Mouse (Mus musculus) thymus, adult 2 months (tissue): ENCODE results near the gene Myrip. TPM values are rescaled to one million over a fixed set of nuclear protein-coding genes. Genes with fewer than 3 reads are reported as not detected.
"Not testable (repeated sequence)": the region's sequence is repeated elsewhere in the genome, so short reads cannot be mapped to it uniquely, and the experiment has no call there.

Experiments used
- DNase-seq: peaks from one replicate; pipeline ENCODE4 v3.0.0; 2021
- H3K27ac ChIP-seq: fragments of 200-500 bp; 2 replicates; pipeline ENCODE4 v1.5.1; 2012; ENCODE audit warnings: low read length, control low read depth; ENCODE audit not compliant: control insufficient read depth, insufficient read depth
- H3K27me3 ChIP-seq: fragments of 200-500 bp; 2 replicates; pipeline ENCODE4 v1.6.1; 2012; ENCODE audit warnings: mild to moderate bottlenecking, low read length, moderate library complexity, mixed read lengths; ENCODE audit not compliant: control insufficient read depth, insufficient read depth
- H3K36me3 ChIP-seq: fragments of 200-500 bp; 2 replicates; pipeline ENCODE4 v1.6.1; 2012; ENCODE audit warnings: mild to moderate bottlenecking, low read length, moderate library complexity; ENCODE audit not compliant: control insufficient read depth, insufficient read depth
- H3K4me1 ChIP-seq: fragments of 200-500 bp; replicated peaks from 2 replicates; pipeline ENCODE4 v1.6.1; 2012; ENCODE audit warnings: low read length; ENCODE audit not compliant: control insufficient read depth, insufficient read depth
- H3K4me3 ChIP-seq: fragments of 200-500 bp; 2 replicates; pipeline ENCODE4 v1.5.1; 2012; ENCODE audit warnings: mild to moderate bottlenecking, low read length, control low read depth, moderate library complexity; ENCODE audit not compliant: control insufficient read depth, insufficient read depth
- CTCF ChIP-seq: fragments of 200-500 bp; IDR thresholded peaks from 2 replicates; pipeline ENCODE4 v1.5.1; 2012; ENCODE audit warnings: mild to moderate bottlenecking, control low read depth, low read length, moderate library complexity, borderline replicate concordance; ENCODE audit not compliant: control insufficient read depth, poor library complexity, insufficient read depth; ENCODE audit errors: extremely low read depth
- POLR2A ChIP-seq: fragments of 200-500 bp; IDR thresholded peaks from 2 replicates; pipeline ENCODE4 v1.6.1; 2012; ENCODE audit warnings: mild to moderate bottlenecking, low read length, control low read depth, moderate library complexity; ENCODE audit not compliant: control insufficient read depth, poor library complexity, insufficient read depth; ENCODE audit errors: extremely low read depth
- WGBS: fragments of 180-500 bp; shearing (Covaris S2); methylation state at CpG from one replicate; pipeline ENCODE4 v1.1.7; 2018; 5-methylcytosine and 5-hydroxymethylcytosine counted together
- polyA plus RNA-seq: library from polyadenylated mRNA; depleted of rRNA; stranded (reverse); fragments of >200 nt; gene quantifications from 2 replicates; pipeline ENCODE4 v1.2.3, GENCODE M21; 2012; rRNA removed

The Myrip gene
- polyA plus RNA-seq: 0.31 and 1.5 TPM in 2 replicates

GRCm38 (mm10) chr9:120301213-120301612 lies at the start of gene Myrip:
Gene Myrip (plus strand): TSS chr9:120301513.
- H3K36me3 ChIP-seq, H3K4me1 ChIP-seq, DNase-seq, H3K27me3 ChIP-seq, H3K4me3 ChIP-seq, H3K27ac ChIP-seq: not testable (repeated sequence)
- WGBS: 57% methylated on average over 1 of the region's 1 CpGs

- Histone ChIP-seq H3K27ac (no peak overlapping the region), H3K27me3 (no peaks in the 10 kb centered on the region), H3K4me1 (peaks cover 12% of the 10 kb centered on the region), H3K4me3 (no peak overlapping the region), H3K36me3 (no peaks in the 10 kb centered on the region)
- WGBS: 9% methylated on average over 8 of the region's 8 CpGs
- no peak for TF ChIP-seq CTCF
- TF ChIP-seq POLR2A: no peak
- peak; percentile 34 for DNase-seq
Measured at GRCm38 (mm10) chr9:120259805-120260204, 41.5 kb upstream of the Myrip start.

GRCm38 (mm10) chr9:120263994-120264393 lies 37.3 kb upstream of the Myrip start:
- TF ChIP-seq POLR2A: no peak
- TF ChIP-seq CTCF: no peak
- H3K4me1 ChIP-seq: peaks cover 12% of the 10 kb centered on the region
- no peaks in the 10 kb centered on the region for H3K27me3 ChIP-seq
- H3K36me3 ChIP-seq: no peaks in the 10 kb centered on the region
- WGBS: 75% methylated on average over 5 of the region's 5 CpGs
- no peak for DNase-seq
- no peak overlapping the region for H3K4me3 ChIP-seq
- H3K27ac ChIP-seq: no peak overlapping the region

DNA sequence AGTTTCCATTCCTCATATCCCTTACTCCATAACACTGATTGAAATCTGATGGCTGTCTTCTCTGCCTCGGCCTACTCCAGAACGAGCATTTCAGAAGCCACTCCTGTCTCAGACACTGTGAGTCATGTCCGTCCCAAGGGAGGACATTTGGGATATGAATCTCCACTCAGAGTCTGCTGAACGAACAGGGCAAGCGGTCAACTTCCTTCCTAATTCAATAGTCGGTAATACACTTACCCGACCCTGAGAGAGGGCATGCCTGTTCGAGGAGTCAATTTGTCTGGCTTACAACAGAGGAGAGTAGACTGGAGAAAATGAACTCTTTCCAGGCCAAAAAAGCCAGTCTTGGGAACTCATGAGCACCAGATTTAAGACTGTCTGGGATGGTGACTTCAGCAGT lies 28.2 kb upstream of the Myrip start:
- Histone ChIP-seq H3K27ac (no peak overlapping the region), H3K4me3 (no peak overlapping the region), H3K36me3 (no peaks in the 10 kb centered on the region), H3K27me3 (no peaks in the 10 kb centered on the region), H3K4me1 (no peaks in the 10 kb centered on the region)
- DNase-seq: no peak
- 53% methylated on average over 8 of the region's 8 CpGs for WGBS
- no peak for TF ChIP-seq POLR2A
- no peak for TF ChIP-seq CTCF

- no peaks in the 10 kb centered on the region for H3K36me3 ChIP-seq
- TF ChIP-seq POLR2A (no peak), CTCF (no peak)
- no peaks in the 10 kb centered on the region for H3K4me1 ChIP-seq
- WGBS: 85% methylated on average over 7 of the region's 7 CpGs
- no peak for DNase-seq
- no peaks in the 10 kb centered on the region for H3K27me3 ChIP-seq
- no peak overlapping the region for H3K27ac ChIP-seq
- H3K4me3 ChIP-seq: no peak overlapping the region
Measured at GRCm38 (mm10) chr9:120275226-120275625, 26.1 kb upstream of the Myrip start.

DNA sequence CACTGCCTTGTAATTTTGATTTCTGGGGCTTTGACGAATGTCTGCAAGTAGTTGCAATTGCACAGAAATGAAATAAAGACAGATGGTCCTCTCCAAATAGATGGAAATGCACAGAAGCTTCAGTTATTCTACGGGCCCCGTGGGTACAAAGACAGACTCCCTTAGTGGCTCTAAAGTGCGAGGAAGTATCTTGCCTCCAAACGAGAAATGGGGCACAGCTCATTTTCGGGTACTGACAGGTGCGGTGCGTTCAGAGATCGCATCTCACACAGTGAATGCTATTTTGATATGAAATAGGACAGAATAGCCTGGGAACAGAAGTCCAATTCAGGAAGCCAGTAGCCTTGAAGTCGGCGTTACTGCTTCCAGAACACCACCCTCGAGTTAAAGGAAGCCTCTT lies 20.2 kb upstream of the Myrip start:
- Histone ChIP-seq H3K27ac (no peak overlapping the region), H3K4me3 (no peak overlapping the region), H3K27me3 (no peaks in the 10 kb centered on the region), H3K4me1 (no peaks in the 10 kb centered on the region), H3K36me3 (no peaks in the 10 kb centered on the region)
- WGBS: 84% methylated on average over 12 of the region's 12 CpGs
- no peak for TF ChIP-seq CTCF
- TF ChIP-seq POLR2A: no peak
- DNase-seq: no peak

GRCm38 (mm10) chr9:120282461-120283047 lies 18.8 kb upstream of the Myrip start:
- Histone ChIP-seq H3K36me3 (no peaks in the 10 kb centered on the region), H3K27ac (no peak overlapping the region), H3K27me3 (no peaks in the 10 kb centered on the region), H3K4me1 (no peaks in the 10 kb centered on the region), H3K4me3 (no peak overlapping the region)
- DNase-seq: no peak
- WGBS: 57% methylated on average over 9 of the region's 9 CpGs
- TF ChIP-seq CTCF: no peak
- no peak for TF ChIP-seq POLR2A
